Mouse (Mus musculus): Measurements from ENCODE around the gene Mrgpra6. TPM values are rescaled to one million over a fixed set of nuclear protein-coding genes. Genes with fewer than 3 reads are reported as not detected.

The Mrgpra6 gene
- not detected in 2 replicates for total RNA-seq (2014; rRNA removed)
- polyA plus RNA-seq (2015; fragmentation: Nextera tagmentation; extraction: Ambion mirVana): not detected in 2 replicates

DNA sequence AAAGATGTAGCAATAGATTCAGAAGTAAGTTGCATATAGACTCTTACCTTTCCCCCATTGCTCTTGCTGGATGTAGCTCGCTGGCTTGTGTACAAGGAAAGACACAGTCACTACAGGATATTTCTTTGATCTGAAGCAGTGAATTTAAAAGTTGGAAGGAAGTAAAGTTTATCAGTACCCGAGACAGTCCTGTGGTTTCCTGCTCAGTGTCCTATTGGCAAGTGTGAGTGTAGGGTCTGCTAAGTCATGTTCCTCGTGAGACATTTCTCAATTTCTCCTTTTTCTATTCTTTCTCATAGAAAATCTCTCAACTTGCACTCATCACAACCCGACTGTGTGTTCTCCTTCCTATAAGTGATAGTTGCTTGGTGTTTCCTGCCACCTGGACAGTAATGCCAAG lies at the start of gene Mrgpra6:
Gene Mrgpra6 (minus strand): TSS at position 91 of the 400 bp plus-strand sequence.
- no peaks in the 10 kb centered on the region for H3K4me1 ChIP-seq (ENCODE audit: insufficient read depth, low read length)
- DNase-seq (ENCODE audit: low spot score) (no peak), ATAC-seq (no peak)
- H3K9me3 ChIP-seq (ENCODE audit: low read length): no peaks in the 10 kb centered on the region
- TF ChIP-seq CTCF (IDR thresholded peaks at IDR 0.05; ENCODE audit: low read depth): no peak
- H3K27me3 ChIP-seq (ENCODE audit: insufficient read depth, low read length): no peaks in the 10 kb centered on the region
- H3K4me3 ChIP-seq (ENCODE audit: low read length): no peak within 1 kb of the TSS
- H3K9ac ChIP-seq (replicated peaks; ENCODE audit: low read length): no peak within 1 kb of the TSS
- H3K27ac ChIP-seq: no peak within 1 kb of the TSS
- no peak within 1 kb of the TSS for H3K4me2 ChIP-seq (ENCODE audit: low read depth, low read length)
- WGBS: 77% methylated on average over 4 of the region's 4 CpGs
- H3K36me3 ChIP-seq (ENCODE audit: insufficient read depth, low read length): no peaks in the 10 kb centered on the region

DNA sequence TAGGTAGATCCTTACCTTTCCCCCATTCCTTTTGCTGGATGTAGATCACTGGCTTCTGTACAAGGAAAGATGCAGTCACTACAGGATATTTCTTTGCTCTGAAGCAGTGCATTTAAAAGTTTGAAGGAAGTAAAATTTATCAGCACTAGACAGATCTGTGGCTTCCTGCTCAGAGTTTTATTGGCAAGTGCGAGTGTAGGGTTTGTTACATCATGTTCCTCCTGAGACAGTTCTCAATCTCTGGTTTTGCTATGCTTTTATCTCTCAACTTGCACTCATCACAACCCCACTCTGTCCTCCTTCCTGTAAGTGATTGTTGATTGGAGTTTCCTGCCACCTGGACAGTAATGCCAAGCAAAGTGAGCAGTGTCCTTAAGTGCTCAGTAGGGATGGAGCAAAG lies 48.0 kb upstream of the Mrgpra6 start, which contains the start of gene Mrgpra9:
Gene Mrgpra9 (minus strand): TSS at position 79 of the 400 bp plus-strand sequence.
- no peak within 1 kb of the TSS for H3K4me2 ChIP-seq (ENCODE audit: low read depth, low read length)
- 68% methylated on average over 1 of the region's 1 CpGs for WGBS
- no peaks in the 10 kb centered on the region for H3K9me3 ChIP-seq (ENCODE audit: low read length)
- H3K4me3 ChIP-seq (ENCODE audit: low read length): no peak within 1 kb of the TSS
- H3K9ac ChIP-seq (replicated peaks; ENCODE audit: low read length): no peak within 1 kb of the TSS
- H3K4me1 ChIP-seq (ENCODE audit: insufficient read depth, low read length): no peaks in the 10 kb centered on the region
- H3K27ac ChIP-seq: no peak within 1 kb of the TSS
- TF ChIP-seq CTCF (IDR thresholded peaks at IDR 0.05; ENCODE audit: low read depth): no peak
- H3K27me3 ChIP-seq (ENCODE audit: insufficient read depth, low read length): no peaks in the 10 kb centered on the region
- DNase-seq (ENCODE audit: low spot score) (no peak), ATAC-seq (no peak)
- H3K36me3 ChIP-seq (ENCODE audit: insufficient read depth, low read length): no peaks in the 10 kb centered on the region

DNA sequence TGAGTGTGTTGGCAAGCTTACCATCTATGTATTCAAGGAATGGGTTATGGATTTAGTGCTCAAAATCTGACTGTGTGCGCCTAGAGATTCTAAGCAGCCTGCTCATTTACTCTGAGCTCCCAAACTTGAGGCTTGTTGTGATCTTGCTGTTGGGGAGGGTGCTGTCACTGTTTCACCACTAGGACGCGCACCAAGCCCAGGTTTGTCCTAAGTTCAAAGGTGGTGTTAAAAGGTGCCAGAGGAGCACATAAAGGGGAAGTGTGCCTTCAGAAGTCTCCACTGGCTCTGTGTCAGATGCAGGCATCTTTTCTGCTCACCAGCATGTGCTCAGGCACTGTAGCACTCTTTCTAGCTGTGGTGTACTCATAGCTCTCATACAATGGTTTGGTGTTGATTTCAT lies 39.9 kb upstream of the Mrgpra6 start:
- no peak for ATAC-seq
- no peaks in the 10 kb centered on the region for H3K9me3 ChIP-seq (ENCODE audit: low read length)
- no peak overlapping the region for H3K4me3 ChIP-seq (ENCODE audit: low read length)
- 67% methylated on average over 3 of the region's 3 CpGs for WGBS
- no peaks in the 10 kb centered on the region for H3K27me3 ChIP-seq (ENCODE audit: insufficient read depth, low read length)
- H3K27ac ChIP-seq: no peak overlapping the region
- no peak overlapping the region for H3K9ac ChIP-seq (replicated peaks; ENCODE audit: low read length)
- no peaks in the 10 kb centered on the region for H3K4me1 ChIP-seq (ENCODE audit: insufficient read depth, low read length)
- no peaks in the 10 kb centered on the region for H3K36me3 ChIP-seq (ENCODE audit: insufficient read depth, low read length)
- no peak overlapping the region for H3K4me2 ChIP-seq (ENCODE audit: low read depth, low read length)
- TF ChIP-seq CTCF (IDR thresholded peaks at IDR 0.05; ENCODE audit: low read depth): no peak
- no peak for DNase-seq (ENCODE audit: low spot score)

DNA sequence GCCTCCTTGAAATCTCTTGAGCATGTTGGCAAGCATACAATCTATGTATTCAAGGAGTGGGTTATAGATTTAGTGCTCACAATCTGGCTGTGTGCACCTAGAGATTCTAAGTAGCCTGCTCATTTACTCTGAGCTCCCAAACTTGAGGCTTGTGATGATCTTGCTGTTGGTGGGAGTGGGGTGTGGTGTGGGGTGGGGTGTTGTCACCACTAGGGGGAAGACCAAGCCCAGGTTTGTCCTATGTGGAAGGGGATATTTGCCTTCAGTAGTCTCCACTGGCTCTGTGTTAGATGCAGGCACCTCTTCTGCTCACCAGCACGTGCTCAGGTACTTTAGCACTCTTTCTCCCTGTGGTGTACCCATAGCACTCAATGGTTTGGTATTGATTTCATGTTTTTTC lies 9.4 kb downstream of the Mrgpra6 start:
- no peak for DNase-seq (ENCODE audit: low spot score)
- 46% methylated on average over 1 of the region's 1 CpGs for WGBS
- Histone ChIP-seq H3K4me1 (ENCODE audit: insufficient read depth, low read length) (no peaks in the 10 kb centered on the region), H3K4me2 (ENCODE audit: low read depth, low read length) (no peak overlapping the region), H3K9me3 (ENCODE audit: low read length) (no peaks in the 10 kb centered on the region), H3K27me3 (ENCODE audit: insufficient read depth, low read length) (no peaks in the 10 kb centered on the region), H3K9ac (replicated peaks; ENCODE audit: low read length) (no peak overlapping the region), H3K36me3 (ENCODE audit: insufficient read depth, low read length) (no peaks in the 10 kb centered on the region), H3K4me3 (ENCODE audit: low read length) (no peak overlapping the region), H3K27ac (no peak overlapping the region)
- ATAC-seq: no peak
- TF ChIP-seq CTCF (IDR thresholded peaks at IDR 0.05; ENCODE audit: low read depth): 0 out of 2 replicates have a peak, but pooled peaks have one; percentile 3

DNA sequence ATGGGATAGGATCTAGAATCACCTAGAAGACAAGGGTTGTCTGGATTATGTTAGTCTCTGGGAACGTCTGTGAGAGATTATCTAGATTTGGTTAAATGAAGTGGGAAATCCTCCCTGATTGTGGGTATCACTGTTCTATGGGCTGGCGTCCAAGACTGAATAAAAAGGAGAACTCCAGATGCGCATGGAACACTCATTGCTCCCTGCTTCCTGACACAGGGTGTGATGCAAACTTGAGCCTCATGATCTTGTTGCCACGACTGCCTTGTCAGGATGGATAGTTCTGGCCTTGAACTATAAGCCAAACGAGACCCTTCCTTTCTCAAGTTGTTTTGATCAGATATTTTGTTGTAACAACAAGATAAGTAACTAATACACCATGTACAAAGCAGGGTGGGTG lies 33.9 kb downstream of the Mrgpra6 start:
- Histone ChIP-seq H3K9me3 (ENCODE audit: low read length) (no peaks in the 10 kb centered on the region), H3K4me2 (ENCODE audit: low read depth, low read length) (no peak overlapping the region), H3K9ac (replicated peaks; ENCODE audit: low read length) (no peak overlapping the region), H3K4me1 (ENCODE audit: insufficient read depth, low read length) (no peaks in the 10 kb centered on the region), H3K27me3 (ENCODE audit: insufficient read depth, low read length) (no peaks in the 10 kb centered on the region), H3K36me3 (ENCODE audit: insufficient read depth, low read length) (no peaks in the 10 kb centered on the region), H3K27ac (no peak overlapping the region), H3K4me3 (ENCODE audit: low read length) (no peak overlapping the region)
- TF ChIP-seq CTCF (IDR thresholded peaks at IDR 0.05; ENCODE audit: low read depth): no peak
- 72% methylated on average over 5 of the region's 5 CpGs for WGBS
- DNase-seq (ENCODE audit: low spot score) (no peak), ATAC-seq (no peak)

GRCm38 (mm10) chr7:47165028-47165427 lies 39.7 kb downstream of the Mrgpra6 start:
- no peak overlapping the region for H3K27ac ChIP-seq
- no peaks in the 10 kb centered on the region for H3K27me3 ChIP-seq (ENCODE audit: insufficient read depth, low read length)
- no peaks in the 10 kb centered on the region for H3K4me1 ChIP-seq (ENCODE audit: insufficient read depth, low read length)
- no peak overlapping the region for H3K9ac ChIP-seq (replicated peaks; ENCODE audit: low read length)
- ATAC-seq (no peak), DNase-seq (ENCODE audit: low spot score) (no peak)
- WGBS: 66% methylated on average over 4 of the region's 4 CpGs
- H3K4me2 ChIP-seq (ENCODE audit: low read depth, low read length): no peak overlapping the region
- TF ChIP-seq CTCF (IDR thresholded peaks at IDR 0.05; ENCODE audit: low read depth): no peak
- no peaks in the 10 kb centered on the region for H3K36me3 ChIP-seq (ENCODE audit: insufficient read depth, low read length)
- H3K4me3 ChIP-seq (ENCODE audit: low read length): no peak overlapping the region
- no peaks in the 10 kb centered on the region for H3K9me3 ChIP-seq (ENCODE audit: low read length)

GRCm38 (mm10) chr7:47163203-47163602 lies 41.5 kb downstream of the Mrgpra6 start:
- Histone ChIP-seq H3K36me3 (ENCODE audit: insufficient read depth, low read length) (no peaks in the 10 kb centered on the region), H3K27me3 (ENCODE audit: insufficient read depth, low read length) (no peaks in the 10 kb centered on the region), H3K9me3 (ENCODE audit: low read length) (no peaks in the 10 kb centered on the region), H3K4me3 (ENCODE audit: low read length) (no peak overlapping the region), H3K9ac (replicated peaks; ENCODE audit: low read length) (no peak overlapping the region), H3K4me1 (ENCODE audit: insufficient read depth, low read length) (no peaks in the 10 kb centered on the region), H3K27ac (no peak overlapping the region), H3K4me2 (ENCODE audit: low read depth, low read length) (no peak overlapping the region)
- WGBS: 76% methylated on average over 4 of the region's 4 CpGs
- ATAC-seq: 0 out of 2 replicates have a peak, but pooled peaks have one; percentile 54
- no peak for TF ChIP-seq CTCF (IDR thresholded peaks at IDR 0.05; ENCODE audit: low read depth)
- peak; percentile 30 for DNase-seq (ENCODE audit: low spot score)
